Mouse (Mus musculus) hindbrain, embryonic 13.5 days (tissue): ENCODE data around the gene Cd2bp2. TPM values are rescaled to one million over a fixed set of nuclear protein-coding genes. Genes with fewer than 3 reads are reported as not detected.

Experiments
- ATAC-seq: fragments of 200-750 bp; cut with Nextera tagmentation; 2 replicates; pipeline ENCODE4 v1.8.0; 2017; ENCODE audit warnings: moderate TSS enrichment; ENCODE audit not compliant: low FRiP score
- H3K27ac ChIP-seq: fragments of 300-500 bp; sonication (generic); 2 replicates; pipeline ENCODE4 v1.5.1; 2015; ENCODE audit warnings: inconsistent platforms, mild to moderate bottlenecking, moderate library complexity
- H3K27me3 ChIP-seq: fragments of 300-500 bp; sonication (generic); 2 replicates; pipeline ENCODE4 v1.6.1; 2015; ENCODE audit warnings: mild to moderate bottlenecking, inconsistent platforms
- H3K36me3 ChIP-seq: fragments of 300-500 bp; sonication (generic); 2 replicates; pipeline ENCODE4 v1.6.1; 2015; ENCODE audit warnings: mild to moderate bottlenecking, inconsistent platforms
- H3K4me1 ChIP-seq: fragments of 300-500 bp; sonication (generic); replicated peaks from 2 replicates; pipeline ENCODE4 v1.6.1; 2015; ENCODE audit warnings: inconsistent platforms
- H3K4me2 ChIP-seq: fragments of 300-500 bp; sonication (generic); 2 replicates; pipeline ENCODE4 v1.6.1; 2015; ENCODE audit warnings: inconsistent platforms, mild to moderate bottlenecking, moderate library complexity
- H3K4me3 ChIP-seq: fragments of 300-500 bp; sonication (generic); 2 replicates; pipeline ENCODE4 v1.5.1; 2015; ENCODE audit warnings: mild to moderate bottlenecking, inconsistent platforms
- H3K9ac ChIP-seq: fragments of 300-500 bp; sonication (generic); 2 replicates; pipeline ENCODE4 v1.6.1; 2015; ENCODE audit warnings: mild to moderate bottlenecking, inconsistent platforms
- H3K9me3 ChIP-seq: fragments of 300-500 bp; sonication (generic); 2 replicates; pipeline ENCODE4 v1.6.1; 2016; ENCODE audit warnings: inconsistent platforms
- WGBS: fragments of 180-500 bp; shearing (Covaris S2); methylation state at CpG from one replicate; pipeline ENCODE4 v1.1.7; 2015; 5-methylcytosine and 5-hydroxymethylcytosine counted together
- polyA plus RNA-seq: library from polyadenylated mRNA; unstranded; fragments of >200 nt; fragmentation: Nextera tagmentation; extraction: Ambion mirVana; gene quantifications from 2 replicates; pipeline ENCODE4 v1.2.1, GENCODE M21; 2015

The Cd2bp2 gene
- polyA plus RNA-seq = 83.1 and 84.6 TPM in 2 replicates

DNA sequence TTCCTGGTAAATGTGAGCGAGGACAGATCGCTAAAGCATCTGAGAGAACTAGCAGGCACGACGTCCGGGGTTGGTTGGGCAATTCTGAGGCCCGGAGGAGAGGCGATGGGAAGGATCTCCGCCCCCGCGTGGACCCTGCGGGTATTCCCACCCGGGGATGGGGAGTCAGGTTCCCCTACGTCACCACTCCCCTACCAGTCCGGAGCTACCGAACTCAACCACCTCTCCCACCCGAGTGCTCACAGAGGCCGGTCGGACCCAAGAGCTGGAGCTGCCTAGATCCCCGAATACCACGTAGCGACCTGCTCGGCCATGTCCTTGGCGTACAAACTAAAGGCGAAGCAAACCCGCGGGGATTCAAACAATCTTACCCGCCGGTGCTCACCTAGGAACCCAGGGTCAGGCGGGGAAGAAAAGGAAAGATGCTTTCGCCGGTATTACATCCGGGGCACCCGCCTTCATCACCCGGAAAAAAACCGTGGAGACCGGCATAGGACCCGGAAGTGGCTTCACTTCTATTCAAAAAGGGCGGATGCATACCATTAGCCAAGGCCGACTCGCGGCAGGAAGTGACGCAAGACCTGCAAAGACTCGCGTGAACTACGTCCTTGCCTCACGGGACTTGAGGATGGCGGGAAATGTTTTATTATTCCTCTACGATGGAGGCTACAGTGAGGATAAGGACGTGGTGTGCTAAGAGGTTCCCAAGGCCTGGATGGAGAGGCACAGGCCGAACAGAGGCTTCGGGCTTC is at the start of gene Cd2bp2:
TSS of gene Cd2bp2 (minus strand) at position 507 of the 752 bp plus-strand sequence.
- Histone ChIP-seq H3K9ac (peak within 1 kb of the TSS; percentile 84), H3K36me3 (peaks cover 79% of the 10 kb centered on the region), H3K27me3 (no peaks in the 10 kb centered on the region), H3K4me3 (peak within 1 kb of the TSS; percentile 77), H3K4me2 (peak within 1 kb of the TSS; percentile 92), H3K27ac (peak within 1 kb of the TSS; percentile 91), H3K4me1 (peaks cover 28% of the 10 kb centered on the region), H3K9me3 (no peaks in the 10 kb centered on the region)
- ATAC-seq = peak; percentile 97
- under 1% methylated on average over 51 of the region's 51 CpGs for WGBS

DNA sequence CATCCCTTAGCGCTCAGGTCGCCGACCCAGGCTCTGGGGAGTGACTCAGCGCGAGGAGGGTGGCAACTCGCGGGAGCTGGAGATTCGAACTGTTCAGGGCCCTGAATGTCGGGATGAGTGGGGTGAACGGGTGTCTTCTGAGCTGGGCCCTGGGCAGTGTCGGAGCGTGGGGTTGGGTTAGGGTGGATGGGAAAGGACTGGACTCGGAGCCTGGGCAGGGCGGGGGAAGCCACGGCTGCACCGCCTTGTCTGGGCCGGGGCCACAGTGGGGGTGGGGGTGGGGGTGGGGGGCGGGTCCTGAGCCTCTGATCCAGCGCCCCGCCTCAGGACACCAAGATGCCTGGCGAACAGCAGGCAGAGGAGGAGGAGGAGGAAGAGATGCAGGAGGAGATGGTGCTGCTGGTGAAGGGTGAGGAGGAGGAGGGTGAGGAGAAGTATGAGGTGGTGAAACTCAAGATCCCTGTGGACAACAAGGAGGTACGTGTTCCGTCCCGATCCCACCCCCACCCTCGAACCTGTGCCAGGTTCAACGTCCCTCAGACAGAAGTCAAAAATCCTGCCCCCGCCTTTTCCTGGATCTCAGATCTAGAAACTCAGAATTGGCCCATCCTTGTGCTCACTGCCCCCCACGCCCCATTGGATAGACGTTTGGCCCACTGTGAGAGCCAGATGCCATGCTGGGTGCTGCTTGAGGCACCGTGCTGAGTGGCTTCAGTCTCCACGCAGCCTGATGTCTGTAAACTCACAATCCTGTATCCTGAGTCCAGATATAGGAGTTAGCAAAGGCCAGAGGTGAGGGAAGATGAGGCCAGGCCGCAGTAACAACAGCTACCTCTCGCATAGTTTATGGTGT is 49.0 kb upstream of the Cd2bp2 start:
- Histone ChIP-seq H3K9me3 (no peaks in the 10 kb centered on the region), H3K4me1 (peaks cover 31% of the 10 kb centered on the region), H3K4me3 (peak overlapping the region; percentile 78), H3K9ac (peak overlapping the region; percentile 94), H3K27me3 (no peaks in the 10 kb centered on the region), H3K36me3 (peaks cover 20% of the 10 kb centered on the region), H3K4me2 (peak overlapping the region; percentile 82), H3K27ac (peak overlapping the region; percentile 86)
- ATAC-seq = peak; percentile 81
- WGBS = 13% methylated on average over 29 of the region's 33 CpGs

DNA sequence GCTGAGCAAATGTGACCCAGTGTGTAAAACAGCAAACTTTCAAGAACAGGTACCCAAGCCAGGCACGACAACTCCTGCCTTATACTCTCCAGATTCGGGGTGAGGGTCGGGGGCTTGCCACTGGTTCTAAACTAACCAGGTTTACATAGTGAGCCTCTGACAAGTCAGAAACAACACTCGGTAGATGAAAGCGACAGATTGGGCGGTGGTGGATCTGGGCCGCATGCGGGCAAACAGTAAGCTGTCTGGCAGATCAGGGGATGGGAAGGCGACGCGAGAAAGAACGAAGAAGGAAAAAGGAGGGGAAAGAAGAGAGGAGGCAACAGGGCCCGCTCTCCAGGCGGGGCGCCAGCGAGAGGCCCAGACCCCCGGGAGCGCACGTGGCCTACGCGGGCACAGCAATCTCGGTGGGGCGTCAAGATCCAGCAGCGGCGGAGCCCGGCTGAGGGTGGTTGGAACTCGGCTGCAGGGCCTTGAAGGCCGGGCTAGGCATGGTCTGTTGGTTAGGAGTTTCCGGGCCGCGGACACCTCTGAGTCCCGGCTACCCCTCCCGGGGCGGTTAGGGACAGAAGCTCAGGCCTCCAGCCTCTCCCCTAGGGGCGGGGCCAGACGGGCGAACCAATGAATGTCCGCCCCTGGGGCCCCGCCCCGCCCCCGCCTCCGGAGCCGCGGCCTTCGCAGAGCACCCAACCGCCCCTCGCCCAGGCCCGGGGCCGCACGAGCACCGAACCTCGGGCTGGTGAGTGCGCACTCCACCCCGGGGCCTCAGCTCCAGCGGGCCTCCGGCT is 48.2 kb upstream of the Cd2bp2 start, which contains the start of gene Zfp771:
TSS of gene Zfp771 (plus strand) at position 405 of the 788 bp plus-strand sequence.
- peak within 1 kb of the TSS; percentile 94 for H3K9ac ChIP-seq
- H3K4me2 ChIP-seq = peak within 1 kb of the TSS; percentile 82
- ATAC-seq = peak; percentile 93
- peaks cover 16% of the 10 kb centered on the region for H3K36me3 ChIP-seq
- H3K4me1 ChIP-seq = peaks cover 31% of the 10 kb centered on the region
- peak within 1 kb of the TSS; percentile 86 for H3K27ac ChIP-seq
- no peaks in the 10 kb centered on the region for H3K27me3 ChIP-seq
- H3K9me3 ChIP-seq = no peaks in the 10 kb centered on the region
- H3K4me3 ChIP-seq = peak within 1 kb of the TSS; percentile 78
- WGBS = 1% methylated on average over 53 of the region's 56 CpGs

- 53% methylated on average over 2 of the region's 2 CpGs for WGBS
- Histone ChIP-seq H3K27ac (peak overlapping the region; percentile 86), H3K27me3 (no peaks in the 10 kb centered on the region), H3K4me1 (peaks cover 31% of the 10 kb centered on the region), H3K36me3 (peaks cover 21% of the 10 kb centered on the region), H3K4me3 (peak overlapping the region; percentile 78), H3K4me2 (peak overlapping the region; percentile 82), H3K9ac (peak overlapping the region; percentile 94), H3K9me3 (no peaks in the 10 kb centered on the region)
- no peak for ATAC-seq
Observed at GRCm38 (mm10) chr7:127243361-127243867, 47.6 kb upstream of the Cd2bp2 start.

DNA sequence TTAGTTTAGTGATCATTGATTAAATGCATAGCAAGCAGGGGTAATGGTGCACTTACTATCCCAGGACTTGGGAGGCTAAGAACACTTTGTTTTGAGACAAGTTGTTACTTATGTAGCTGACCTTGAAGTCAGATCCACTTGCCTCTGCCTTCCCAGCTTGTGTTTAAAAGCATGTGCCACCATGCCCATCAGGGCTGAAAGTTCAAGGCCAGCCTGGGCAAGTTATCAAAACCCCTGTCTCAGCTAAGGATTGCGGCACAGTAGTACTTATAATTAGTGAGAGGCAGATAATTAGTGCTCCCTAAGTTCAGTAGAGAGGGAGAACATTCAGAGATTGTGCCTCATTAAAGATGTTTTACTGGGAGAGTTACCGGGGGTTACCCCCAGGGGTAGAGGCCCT is 38.9 kb upstream of the Cd2bp2 start:
- Histone ChIP-seq H3K27me3 (no peaks in the 10 kb centered on the region), H3K4me2 (peak overlapping the region; percentile 87), H3K36me3 (peaks cover 52% of the 10 kb centered on the region), H3K27ac (no peak overlapping the region), H3K9ac (no peak overlapping the region), H3K4me1 (peaks cover 52% of the 10 kb centered on the region), H3K9me3 (no peaks in the 10 kb centered on the region), H3K4me3 (no peak overlapping the region)
- 94% methylated on average over 2 of the region's 2 CpGs for WGBS
- no peak for ATAC-seq

- peak overlapping the region; percentile 98 for H3K9ac ChIP-seq
- H3K4me2 ChIP-seq = peak overlapping the region; percentile 87
- H3K4me3 ChIP-seq = peak overlapping the region; percentile 96
- H3K27ac ChIP-seq = peak overlapping the region; percentile 100
- peaks cover 54% of the 10 kb centered on the region for H3K4me1 ChIP-seq
- H3K27me3 ChIP-seq = no peaks in the 10 kb centered on the region
- H3K36me3 ChIP-seq = peaks cover 46% of the 10 kb centered on the region
- WGBS = 5% methylated on average over 9 of the region's 9 CpGs
- no peaks in the 10 kb centered on the region for H3K9me3 ChIP-seq
- ATAC-seq = no peak
Observed at GRCm38 (mm10) chr7:127233765-127234164, 37.9 kb upstream of the Cd2bp2 start.

DNA sequence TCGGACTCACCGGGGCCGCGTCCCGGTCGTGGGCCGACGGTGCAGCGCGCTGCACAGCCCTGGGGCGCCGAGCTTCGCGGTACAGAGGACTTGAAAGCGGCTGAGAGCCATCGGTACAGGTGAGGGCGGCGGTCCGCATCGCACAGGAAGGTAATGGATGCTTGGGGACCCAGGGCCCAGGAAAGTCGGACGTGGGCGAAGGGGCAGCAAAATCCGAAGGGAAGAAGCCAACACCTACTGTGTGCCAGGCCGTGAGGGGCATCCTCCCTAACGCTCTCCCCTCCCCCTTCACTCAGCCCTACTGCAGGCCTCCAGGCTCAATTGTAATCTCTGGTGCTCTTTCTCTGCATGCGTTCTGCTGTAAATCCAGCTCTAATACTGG is 37.5 kb upstream of the Cd2bp2 start:
- Histone ChIP-seq H3K4me2 (peak overlapping the region; percentile 87), H3K27me3 (no peaks in the 10 kb centered on the region), H3K36me3 (peaks cover 42% of the 10 kb centered on the region), H3K4me1 (peaks cover 54% of the 10 kb centered on the region), H3K27ac (peak overlapping the region; percentile 100), H3K4me3 (peak overlapping the region; percentile 96), H3K9ac (peak overlapping the region; percentile 98), H3K9me3 (no peaks in the 10 kb centered on the region)
- under 1% methylated on average over 27 of the region's 27 CpGs for WGBS
- peak; percentile 57 for ATAC-seq

GRCm38 (mm10) chr7:127232622-127233367 is 36.9 kb upstream of the Cd2bp2 start, which contains the start of the genes Zfp553 and Sept1:
Gene Zfp553 (plus strand): TSS chr7:127233061.
Gene Sept1 (minus strand): TSS chr7:127233130.
- ATAC-seq = peak; percentile 92
- under 1% methylated on average over 63 of the region's 64 CpGs for WGBS
- peak within 1 kb of the TSS; percentile 98 for H3K9ac ChIP-seq
- peak within 1 kb of the TSS; percentile 87 for H3K4me2 ChIP-seq
- no peaks in the 10 kb centered on the region for H3K9me3 ChIP-seq
- H3K36me3 ChIP-seq = peaks cover 37% of the 10 kb centered on the region
- H3K27me3 ChIP-seq = no peaks in the 10 kb centered on the region
- peak within 1 kb of the TSS; percentile 100 for H3K27ac ChIP-seq
- H3K4me1 ChIP-seq = peaks cover 49% of the 10 kb centered on the region
- peak within 1 kb of the TSS; percentile 96 for H3K4me3 ChIP-seq

DNA sequence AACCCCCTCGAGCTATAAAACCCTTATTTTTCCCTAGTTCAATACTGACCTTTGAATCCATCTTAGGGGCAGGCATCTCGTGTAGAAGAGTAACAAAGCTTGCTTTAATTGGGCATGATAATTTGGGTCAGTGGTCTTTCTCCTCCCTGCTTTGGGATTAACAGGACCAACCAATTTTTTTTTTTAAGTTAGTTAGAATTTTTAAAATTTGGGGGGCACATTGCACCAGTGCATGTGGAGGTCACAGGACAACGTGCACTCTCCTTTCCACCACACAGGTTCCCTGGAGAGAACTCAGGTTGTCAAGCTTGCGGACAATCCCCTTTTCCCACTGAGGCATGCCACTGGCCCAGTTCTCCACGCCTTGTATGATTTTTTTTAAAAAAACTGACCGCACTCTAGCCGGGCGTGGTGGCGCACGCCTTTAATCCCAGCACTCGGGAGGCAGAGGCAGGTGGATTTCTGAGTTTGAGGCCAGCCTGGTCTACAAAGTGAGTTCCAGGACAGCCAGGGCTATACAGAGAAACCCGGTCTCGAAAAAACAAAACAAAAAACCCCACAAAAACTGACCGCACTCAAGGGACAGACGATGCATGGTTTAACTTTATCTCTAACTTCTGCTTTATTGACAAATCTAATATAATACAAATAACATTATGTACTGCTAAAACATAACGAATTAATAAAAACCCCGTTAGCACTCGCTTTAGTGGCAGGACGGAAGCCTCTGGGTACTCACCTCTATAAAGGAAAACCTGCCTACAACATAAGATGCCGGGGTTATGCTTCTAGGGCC is 36.2 kb upstream of the Cd2bp2 start:
- Histone ChIP-seq H3K4me2 (peak overlapping the region; percentile 87), H3K4me1 (peaks cover 42% of the 10 kb centered on the region)
- no peak; the same call in 1 of the 2 replicates for ATAC-seq

DNA sequence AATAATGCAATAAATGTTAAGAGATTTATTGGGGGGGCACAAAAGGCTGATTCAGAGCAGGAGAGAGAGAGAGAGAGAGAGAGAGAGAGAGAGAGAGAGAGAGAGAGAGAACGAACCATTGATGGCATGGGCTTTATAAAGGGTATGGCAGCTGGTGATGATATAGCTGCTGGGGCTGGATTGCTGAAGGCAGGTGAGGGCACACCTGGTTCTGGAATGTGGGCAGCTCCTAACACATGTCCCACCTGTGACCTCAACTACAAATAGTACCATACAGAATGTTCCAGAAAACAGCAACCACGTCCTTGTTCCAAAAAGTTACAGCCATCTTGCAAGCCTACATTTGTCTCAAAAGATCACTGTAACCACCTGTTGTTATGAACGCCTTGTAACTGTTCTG is 35.5 kb upstream of the Cd2bp2 start:
- WGBS = 67% methylated on average over 3 of the region's 3 CpGs
- H3K9ac ChIP-seq = peak overlapping the region; percentile 98
- peaks cover 42% of the 10 kb centered on the region for H3K4me1 ChIP-seq
- no peaks in the 10 kb centered on the region for H3K9me3 ChIP-seq
- H3K4me3 ChIP-seq = peak overlapping the region; percentile 96
- peaks cover 22% of the 10 kb centered on the region for H3K36me3 ChIP-seq
- no peaks in the 10 kb centered on the region for H3K27me3 ChIP-seq
- 0 out of 2 replicates have a peak overlapping the region, but pooled peaks have one; percentile 100 for H3K27ac ChIP-seq
- H3K4me2 ChIP-seq = peak overlapping the region; percentile 87
- no peak for ATAC-seq

More for the DNA sequence above, 36.2 kb upstream of the Cd2bp2 start:
- peak overlapping the region; percentile 100 for H3K27ac ChIP-seq
- peak overlapping the region; percentile 96 for H3K4me3 ChIP-seq
- H3K27me3 ChIP-seq = no peaks in the 10 kb centered on the region
- peaks cover 29% of the 10 kb centered on the region for H3K36me3 ChIP-seq
- no peaks in the 10 kb centered on the region for H3K9me3 ChIP-seq
- 5% methylated on average over 20 of the region's 20 CpGs for WGBS
- H3K9ac ChIP-seq = peak overlapping the region; percentile 98
